Mouse (Mus musculus): ENCODE data around the gene Ung. TPM values are rescaled to one million over a fixed set of nuclear protein-coding genes. Genes with fewer than 3 reads are reported as not detected.

Ung gene
- polyA plus RNA-seq, 1 experiment from 2014 or later, result 45.0 TPM

DNA sequence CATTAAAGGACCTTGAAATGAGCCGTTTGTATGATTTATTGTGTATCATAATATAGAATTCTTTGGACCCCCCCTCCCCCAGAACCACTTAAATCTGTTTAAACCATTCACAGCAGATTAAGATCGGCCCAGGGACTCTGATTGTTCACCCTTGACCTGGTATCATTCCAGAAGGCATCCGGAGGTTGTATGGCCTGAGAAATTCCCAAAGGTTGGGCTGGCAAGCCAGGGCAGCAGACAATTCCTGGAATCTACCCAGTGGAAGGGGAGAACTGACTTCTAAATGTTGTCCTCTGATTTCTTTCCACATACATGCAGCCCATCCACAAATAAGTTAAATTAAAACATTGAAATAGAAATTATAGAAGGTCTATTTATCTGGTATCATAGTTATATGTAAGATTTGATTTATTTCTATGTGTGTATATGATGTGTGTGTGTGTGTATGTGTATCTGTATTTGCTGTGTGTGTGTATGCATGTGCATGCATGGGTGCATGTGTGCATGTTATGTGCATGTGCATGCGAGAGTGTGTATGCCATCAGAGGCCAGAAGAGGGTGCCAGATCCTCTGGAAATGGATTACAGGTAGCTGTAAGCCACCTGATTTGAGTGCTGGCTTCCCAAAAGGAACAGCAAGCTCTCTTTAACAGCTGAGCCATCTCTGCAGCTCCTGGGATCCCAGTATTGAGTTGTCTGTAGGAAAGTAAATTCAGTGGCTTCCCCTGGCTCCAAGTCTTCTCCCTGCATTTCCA is 48.0 kb downstream of the Ung start:
- ATAC-seq, result no peak
- 66% methylated on average over 4 of the region's 4 CpGs for WGBS

DNA sequence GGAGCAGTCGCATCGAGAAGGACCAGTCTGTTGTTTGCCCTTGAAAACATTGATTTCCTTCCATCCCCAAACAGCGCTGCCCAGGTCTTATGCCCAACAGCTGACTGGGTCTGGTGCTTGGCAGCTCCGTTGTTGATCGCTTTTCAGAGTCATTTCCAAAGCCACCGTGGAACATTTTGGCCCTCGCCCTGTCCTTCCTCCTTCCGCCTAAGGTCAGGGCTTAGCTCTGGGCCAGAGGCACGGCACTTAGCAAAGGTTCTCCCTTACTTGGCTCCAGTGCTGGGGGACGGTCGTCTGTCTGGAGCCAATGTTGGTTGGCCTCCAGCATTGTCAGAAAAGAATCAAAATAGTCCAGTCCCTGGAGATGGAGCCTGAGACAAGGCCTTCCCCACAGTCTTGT is 49.4 kb downstream of the Ung start:
- Histone ChIP-seq H3K4me2 (replicated peaks) (no peak overlapping the region), H3K4me3 (replicated peaks) (no peak overlapping the region), H3K4me1 (replicated peaks) (0 out of 2 replicates have a peak, but pooled peaks cover 5% of the 10 kb centered on the region), H3K9ac (no peak overlapping the region), H3K36me3 (no peaks in the 10 kb centered on the region), H3K27ac (no peak overlapping the region), H3K27me3 (replicated peaks) (no peaks in the 10 kb centered on the region), H3K9me3 (no peaks in the 10 kb centered on the region)
- WGBS, result 79% methylated on average over 11 of the region's 11 CpGs
- no peak for ATAC-seq

More for the DNA sequence above, 48.0 kb downstream of the Ung start:
- Histone ChIP-seq H3K9ac (no peak overlapping the region), H3K27ac (no peak overlapping the region), H3K4me3 (replicated peaks) (no peak overlapping the region), H3K4me2 (replicated peaks) (no peak overlapping the region), H3K9me3 (no peaks in the 10 kb centered on the region), H3K4me1 (replicated peaks) (0 out of 2 replicates have a peak, but pooled peaks cover 5% of the 10 kb centered on the region), H3K27me3 (replicated peaks) (no peaks in the 10 kb centered on the region), H3K36me3 (no peaks in the 10 kb centered on the region)

DNA sequence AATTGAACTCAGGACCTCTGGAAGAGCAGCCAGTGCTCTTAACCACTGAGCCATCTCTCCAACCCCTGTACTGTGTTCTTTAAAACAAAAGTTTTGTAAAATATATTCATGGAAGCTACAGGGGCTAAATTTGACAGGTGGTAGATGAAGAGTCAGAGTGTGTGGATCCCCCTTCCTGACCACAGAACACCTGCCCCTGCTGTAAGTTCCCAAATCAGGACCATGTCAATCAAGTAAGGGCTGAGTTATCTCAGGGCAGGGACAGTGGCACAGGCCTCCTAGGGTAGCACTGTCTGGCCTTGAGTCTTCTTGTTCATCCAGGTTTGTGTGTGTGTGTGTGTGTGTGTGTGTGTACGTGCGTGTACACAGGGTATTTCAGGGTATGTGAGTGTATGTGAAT is 53.3 kb downstream of the Ung start:
- ATAC-seq, result no peak
- no peak overlapping the region for H3K4me2 ChIP-seq (replicated peaks)
- no peak overlapping the region for H3K4me3 ChIP-seq (replicated peaks)
- H3K27ac ChIP-seq, result no peak overlapping the region
- H3K9ac ChIP-seq, result no peak overlapping the region
- H3K36me3 ChIP-seq, result no peaks in the 10 kb centered on the region
- no peaks in the 10 kb centered on the region for H3K4me1 ChIP-seq (replicated peaks)
- no peaks in the 10 kb centered on the region for H3K9me3 ChIP-seq
- H3K27me3 ChIP-seq (replicated peaks), result no peaks in the 10 kb centered on the region
- WGBS, result 96% methylated on average over 2 of the region's 2 CpGs

DNA sequence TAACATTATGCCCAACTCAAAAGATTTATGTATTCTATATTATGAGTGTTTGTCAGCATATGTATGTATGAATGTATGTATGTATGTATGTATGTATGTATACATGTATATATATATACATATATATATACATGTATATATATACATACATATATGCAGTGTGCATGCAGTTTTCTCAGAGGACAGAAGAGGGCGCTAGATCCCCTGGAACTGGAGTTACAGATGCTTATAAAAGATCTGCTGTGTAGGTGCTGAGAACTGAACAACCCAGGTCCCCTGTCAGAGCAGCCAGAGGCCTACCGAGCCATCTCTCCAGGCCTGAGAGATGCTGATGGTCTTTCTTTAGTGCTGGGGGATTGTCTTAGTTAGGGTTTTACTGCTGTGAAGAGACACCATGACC is 56.9 kb downstream of the Ung start:
- ATAC-seq, result no peak
- no peak overlapping the region for H3K4me3 ChIP-seq (replicated peaks)
- WGBS, result 73% methylated on average over 2 of the region's 2 CpGs
- no peak overlapping the region for H3K9ac ChIP-seq
- H3K9me3 ChIP-seq, result no peaks in the 10 kb centered on the region
- 0 out of 2 replicates have a peak, but pooled peaks cover 2% of the 10 kb centered on the region for H3K27me3 ChIP-seq (replicated peaks)
- H3K4me2 ChIP-seq (replicated peaks), result no peak overlapping the region
- H3K27ac ChIP-seq, result no peak overlapping the region
- H3K4me1 ChIP-seq (replicated peaks), result no peaks in the 10 kb centered on the region
- H3K36me3 ChIP-seq, result no peaks in the 10 kb centered on the region

Other genes with a start within 250 kb of the Ung start
- 167 and 173 TPM in 2 replicates for gene Coro1c, start 221.6 kb upstream of the Ung start, polyA plus RNA-seq (2015; fragmentation: Nextera tagmentation; extraction: Ambion mirVana)
- 10.1 and 11.8 TPM in 2 replicates for gene Ssh1, start 136.5 kb upstream of the Ung start, polyA plus RNA-seq (2015; fragmentation: Nextera tagmentation; extraction: Ambion mirVana)
- 13.8 and 17.1 TPM in 2 replicates for gene Dao, start 126.7 kb upstream of the Ung start, polyA plus RNA-seq (2015; fragmentation: Nextera tagmentation; extraction: Ambion mirVana)
- gene Usp30, start 64.9 kb upstream of the Ung start, polyA plus RNA-seq (2015; fragmentation: Nextera tagmentation; extraction: Ambion mirVana), result 10.3 and 10.5 TPM in 2 replicates
- gene Svop, start 38.8 kb upstream of the Ung start, polyA plus RNA-seq (2015; fragmentation: Nextera tagmentation; extraction: Ambion mirVana), result 2.1 and 2.5 TPM in 2 replicates
- gene Alkbh2, start 2.2 kb upstream of the Ung start, polyA plus RNA-seq (2015; fragmentation: Nextera tagmentation; extraction: Ambion mirVana), result 11.6 and 12.0 TPM in 2 replicates
- 1.4 and 1.7 TPM in 2 replicates for gene Acacb, start 16.1 kb downstream of the Ung start, polyA plus RNA-seq (2015; fragmentation: Nextera tagmentation; extraction: Ambion mirVana)
- gene Foxn4, start 143.4 kb downstream of the Ung start, polyA plus RNA-seq (2015; fragmentation: Nextera tagmentation; extraction: Ambion mirVana), result not detected in 2 replicates
- 3.4 and 3.9 TPM in 2 replicates for gene Myo1h, start 158.8 kb downstream of the Ung start, polyA plus RNA-seq (2015; fragmentation: Nextera tagmentation; extraction: Ambion mirVana)